In genomic region chr2:178119561-178120355, GRCm38 (mm10) we compare ENCODE assay signal across 9 mouse cellular contexts. TPM values are rescaled to one million over a fixed set of nuclear protein-coding genes. Genes with fewer than 3 reads are reported as not detected.
DNase-seq lines count a peak whose midpoint lies in the region; ATAC-seq and TF ChIP-seq lines count a peak whose summit lies in the region.
"Had no signal": no experiment of that assay in that cellular context is flagged by ENCODE, and none has a peak within 500 bp of the region (broad histone marks: within the 10 kb centered on the region; RNA-seq: fewer than 3 reads in every experiment).

No protein-coding gene starts in this region.

- no peak overlapping the region; the same call in 1 of the 2 replicates for H3K9ac ChIP-seq in heart, embryonic 14.5 days (ENCODE audit: low read length)
- no peak overlapping the region for H3K9ac ChIP-seq in ES-E14 (ENCODE audit: insufficient read depth, low read depth, low read length, poor library complexity, severe bottlenecking)
- H3K9ac ChIP-seq in limb, embryonic 15.5 days = no peak overlapping the region

- peaks cover 5 to 6% of the 10 kb centered on the region in 2 experiments; a peak in 2 of 4 replicates for H3K4me1 ChIP-seq in heart, embryonic 14.5 days (ENCODE audit: control insufficient read depth in 2 of 2, insufficient read depth in 2 of 2, low read length in 2 of 2)
- peaks cover 0 to 10% of the 10 kb centered on the region in 2 experiments; a peak in 2 of 4 replicates for H3K4me1 ChIP-seq in ES-E14 (ENCODE audit: control insufficient read depth in 2 of 2, insufficient read depth in 2 of 2, low read length in 2 of 2, poor library complexity in 1 of 2)
- H3K4me1 ChIP-seq in forebrain, embryonic 10.5 days = peaks cover 39% of the 10 kb centered on the region
- H3K4me1 ChIP-seq in limb, embryonic 15.5 days = peaks cover 12% of the 10 kb centered on the region

- in situ Hi-C loops in ES-E14 (cut with MboI; ENCODE audit: low sequenced_read_pairs in 2 of 2, unreplicated experiment in 2 of 2) = no loop called here

- DNase-seq in heart, adult 8-10 months (ENCODE audit: low spot score) = no peak
- no peak for DNase-seq in ES-E14 (ENCODE audit: low read depth, low spot score)
- peak; percentile 20 for DNase-seq in forebrain, embryonic 10.5 days (ENCODE audit: extremely low spot score, low spot score)
- DNase-seq in adrenal gland, adult 2 months = no peak
- DNase-seq in right cerebral cortex, postnatal 4 days = no peak
- no peak for DNase-seq in urinary bladder, postnatal 36 days (ENCODE audit: low spot score in 2 of 2)

- H3K36me3 ChIP-seq in heart, embryonic 14.5 days (ENCODE audit: control insufficient read depth, insufficient read depth, low read length) = no peaks in the 10 kb centered on the region
- no peaks in the 10 kb centered on the region for H3K36me3 ChIP-seq in ES-E14 (ENCODE audit: control insufficient read depth, insufficient read depth, low read length, poor library complexity, severe bottlenecking)
- no peaks in the 10 kb centered on the region for H3K36me3 ChIP-seq in forebrain, embryonic 10.5 days (replicated peaks)
- no peaks in the 10 kb centered on the region for H3K36me3 ChIP-seq in limb, embryonic 15.5 days

- H3K27me3 ChIP-seq in heart, embryonic 14.5 days (ENCODE audit: control insufficient read depth, insufficient read depth, low read length) = peaks cover 39% of the 10 kb centered on the region
- H3K27me3 ChIP-seq in forebrain, embryonic 10.5 days (ENCODE audit: poor library complexity, severe bottlenecking) = peaks cover 45% of the 10 kb centered on the region
- H3K27me3 ChIP-seq in limb, embryonic 15.5 days = peaks cover 21% of the 10 kb centered on the region

- H3K27ac ChIP-seq in heart, embryonic 14.5 days (replicated peaks in 1 of 2; ENCODE audit: control insufficient read depth in 1 of 2, insufficient read depth in 1 of 2, low read depth in 2 of 2, low read length in 2 of 2) = no peak overlapping the region
- no peak overlapping the region for H3K27ac ChIP-seq in ES-E14 (ENCODE audit: insufficient read depth, low read depth, low read length, poor library complexity, severe bottlenecking)
- H3K27ac ChIP-seq in forebrain, embryonic 10.5 days = peak overlapping the region; percentile 33; the same call in 1 of the 2 replicates
- no peak overlapping the region for H3K27ac ChIP-seq in limb, embryonic 15.5 days

- H3K4me3 ChIP-seq in heart, embryonic 14.5 days (ENCODE audit: control insufficient read depth in 1 of 2, insufficient read depth in 1 of 2, low read depth in 1 of 2, low read length in 2 of 2) = peak overlapping the region; percentile 43 to 52; a peak in 3 of 4 replicates
- peak overlapping the region; percentile 71 to 72 for H3K4me3 ChIP-seq in ES-E14 (ENCODE audit: insufficient read depth in 1 of 2, low read depth in 1 of 2, low read length in 2 of 2, poor library complexity in 1 of 2, severe bottlenecking in 1 of 2)
- peak overlapping the region; percentile 64 for H3K4me3 ChIP-seq in forebrain, embryonic 10.5 days
- peak overlapping the region; percentile 44 for H3K4me3 ChIP-seq in limb, embryonic 15.5 days

- ATAC-seq in heart, embryonic 14.5 days (ENCODE audit: insufficient number of reproducible peaks, insufficient read depth, low FRiP score, low read depth) = 0 out of 2 replicates have a peak, but pooled peaks have one; percentile 18
- ATAC-seq in limb, embryonic 15.5 days (ENCODE audit: insufficient number of reproducible peaks, low FRiP score, low TSS enrichment, low read depth) = no peak
- ATAC-seq: CD4-positive, CD25-positive, alpha-beta regulatory T cell, adult 4 months had no signal

- 21% methylated on average over 19 of the region's 19 CpGs for WGBS in heart, embryonic 14.5 days
- 22% methylated on average over 19 of the region's 19 CpGs for WGBS in forebrain, embryonic 10.5 days
- WGBS in limb, embryonic 15.5 days = 17% methylated on average over 19 of the region's 19 CpGs

- peak overlapping the region; percentile 94 for H3K4me2 ChIP-seq in heart, embryonic 14.5 days (ENCODE audit: low read length)
- peak overlapping the region; percentile 90 for H3K4me2 ChIP-seq in limb, embryonic 15.5 days

- no peaks in the 10 kb centered on the region for H3K9me3 ChIP-seq in heart, embryonic 14.5 days (ENCODE audit: control insufficient read depth, low read length)
- no peaks in the 10 kb centered on the region for H3K9me3 ChIP-seq in ES-E14 (ENCODE audit: control insufficient read depth, insufficient read depth, low read depth, low read length)
- no peaks in the 10 kb centered on the region for H3K9me3 ChIP-seq in forebrain, embryonic 10.5 days
- H3K9me3 ChIP-seq in limb, embryonic 15.5 days = no peaks in the 10 kb centered on the region

TF ChIP-seq in ES-E14, 5 proteins besides CTCF, POLR2A, EP300 and RAD21:
- no peak for TF ChIP-seq ZC3H11A (IDR thresholded peaks at IDR 0.05; ENCODE audit: borderline replicate concordance, low read depth, low read length)
- no peak for TF ChIP-seq HCFC1 (IDR thresholded peaks at IDR 0.05; ENCODE audit: borderline replicate concordance, insufficient read depth, low read length)
- TF ChIP-seq ZNF384 (IDR thresholded peaks at IDR 0.05; ENCODE audit: low read depth, low read length) = no peak
- no peak for TF ChIP-seq MAFK (IDR thresholded peaks at IDR 0.05; ENCODE audit: insufficient read depth, low read depth, low read length)

RNA-seq across cellular contexts. Expression of gene Phactr3, which starts 1.0 kb away (rescaled TPM):
- 7.7 and 11.1 TPM in 2 replicates for polyA plus RNA-seq in heart, embryonic 14.5 days (2014; fragmentation: Nextera tagmentation; extraction: Ambion mirVana)
- 1 to 10 TPM in 3 of 4 experiments, under 1 TPM in 1; 0.63 to 3.0 (median 1.4) TPM for total RNA-seq in heart, adult 8-10 months (2022)
- total RNA-seq in ES-E14 (2012; rRNA removed) = 1.1 and 1.2 TPM in 2 replicates
- polyA plus RNA-seq in forebrain, embryonic 10.5 days (2016; fragmentation: Nextera tagmentation; extraction: Ambion mirVana) = 4.2 and 4.9 TPM in 2 replicates
- 0.38 and 0.70 TPM in 2 replicates for polyA plus RNA-seq in limb, embryonic 15.5 days (2015; fragmentation: Nextera tagmentation; extraction: Ambion mirVana)
- 1 to 10 TPM in 1 of 2 experiments, under 1 TPM in 1; 0.98 to 1.3 TPM for total RNA-seq in adrenal gland, adult 2 months (2021)
- 0.59 and 0.67 TPM in 2 replicates for polyA plus RNA-seq in adrenal gland, adult 2 months (2012; rRNA removed)

RNA-seq across cellular contexts. Expression of gene Zfp931, which starts 41.5 kb away (rescaled TPM):
- polyA plus RNA-seq in heart, embryonic 14.5 days (2014; fragmentation: Nextera tagmentation; extraction: Ambion mirVana) = 12.1 and 16.2 TPM in 2 replicates
- total RNA-seq in heart, adult 8-10 months (2022) = 10 to 100 TPM; 14.0 to 18.2 (median 16.8) TPM
- total RNA-seq in ES-E14 (2012; rRNA removed) = 19.4 and 19.5 TPM in 2 replicates
- polyA plus RNA-seq in forebrain, embryonic 10.5 days (2016; fragmentation: Nextera tagmentation; extraction: Ambion mirVana) = 18.4 and 19.9 TPM in 2 replicates
- 14.2 and 15.8 TPM in 2 replicates for polyA plus RNA-seq in limb, embryonic 15.5 days (2015; fragmentation: Nextera tagmentation; extraction: Ambion mirVana)
- 10 to 100 TPM; 31.3 to 37.6 TPM for total RNA-seq in adrenal gland, adult 2 months (2021)
- 0.15 and 0.29 TPM in 2 replicates for polyA plus RNA-seq in adrenal gland, adult 2 months (2012; rRNA removed)

Comparison
In these comparisons a context has a peak if more than half of its experiments do, and no peak if none do; other contexts are left out.
1. RNA of gene Zfp931, which starts 41.5 kb away (polyA plus RNA-seq): 18.4 to 19.9 TPM in forebrain, embryonic 10.5 days, 12.1 to 16.2 TPM in heart, embryonic 14.5 days and 14.2 to 15.8 TPM in limb, embryonic 15.5 days; 0.15 to 0.29 TPM in adrenal gland, adult 2 months; every median in the first group is over 10 times any median in the second.
2. Peak in every context shown above with its lines, with median percentiles within 50 percentile points of each other: H3K4me3 ChIP-seq.